Mouse (Mus musculus): ENCODE results near the gene Ifnl2. TPM values are rescaled to one million over a fixed set of nuclear protein-coding genes. Genes with fewer than 3 reads are reported as not detected.
"Not testable (repeated sequence)": the region's sequence is repeated elsewhere in the genome, so short reads cannot be mapped to it uniquely, and the experiment has no call there.

Gene Ifnl2
- polyA plus RNA-seq, 1 experiment, result not detected

- no peaks in the 10 kb centered on the region for H3K36me3 ChIP-seq (ENCODE audit: control insufficient read depth, insufficient read depth, low read length)
- no peak for TF ChIP-seq CTCF (IDR thresholded peaks at IDR 0.05; ENCODE audit: extremely low read depth, insufficient read length, insufficient replicate concordance, low read depth, low read length)
- no peak for TF ChIP-seq POLR2A (IDR thresholded peaks at IDR 0.05; ENCODE audit: low read depth, low read length)
- no peaks in the 10 kb centered on the region; the same call in 1 of the 2 replicates for H3K4me1 ChIP-seq (ENCODE audit: control insufficient read depth, insufficient read depth, insufficient read length, low read length)
- H3K27ac ChIP-seq (ENCODE audit: insufficient read depth, low read depth, low read length), result no peak overlapping the region
- H3K4me3 ChIP-seq (ENCODE audit: low read depth, low read length), result no peak overlapping the region
- no peaks in the 10 kb centered on the region for H3K27me3 ChIP-seq (ENCODE audit: control insufficient read depth, insufficient read depth, low read length)
- 87% methylated on average over 8 of the region's 8 CpGs for WGBS
These were observed 21.8 kb upstream of the Ifnl2 start for GRCm38 (mm10) chr7:28532005-28532404.

GRCm38 (mm10) chr7:28527922-28528719, 17.9 kb upstream of the Ifnl2 start:
- no peaks in the 10 kb centered on the region for H3K27me3 ChIP-seq (ENCODE audit: control insufficient read depth, insufficient read depth, low read length)
- no peaks in the 10 kb centered on the region for H3K36me3 ChIP-seq (ENCODE audit: control insufficient read depth, insufficient read depth, low read length)
- H3K4me3 ChIP-seq (ENCODE audit: low read depth, low read length), result no peak overlapping the region
- no peaks in the 10 kb centered on the region; the same call in 1 of the 2 replicates for H3K4me1 ChIP-seq (ENCODE audit: control insufficient read depth, insufficient read depth, insufficient read length, low read length)
- no peak overlapping the region for H3K27ac ChIP-seq (ENCODE audit: insufficient read depth, low read depth, low read length)
- WGBS, result 3% methylated on average over 19 of the region's 19 CpGs
- TF ChIP-seq POLR2A (IDR thresholded peaks at IDR 0.05; ENCODE audit: low read depth, low read length) (no peak), CTCF (IDR thresholded peaks at IDR 0.05; ENCODE audit: extremely low read depth, insufficient read length, insufficient replicate concordance, low read depth, low read length) (peak; percentile 87)

GRCm38 (mm10) chr7:28522536-28522935, 12.3 kb upstream of the Ifnl2 start, which contains the start of gene Ifnl3:
TSS of gene Ifnl3 (plus strand) at chr7:28522836.
- H3K27ac ChIP-seq (ENCODE audit: insufficient read depth, low read depth, low read length); H3K4me1 ChIP-seq (ENCODE audit: control insufficient read depth, insufficient read depth, insufficient read length, low read length); H3K4me3 ChIP-seq (ENCODE audit: low read depth, low read length); H3K36me3 ChIP-seq (ENCODE audit: control insufficient read depth, insufficient read depth, low read length); H3K27me3 ChIP-seq (ENCODE audit: control insufficient read depth, insufficient read depth, low read length): not testable (repeated sequence)
- 59% methylated on average over 5 of the region's 6 CpGs for WGBS

- WGBS, result 72% methylated on average over 8 of the region's 8 CpGs
- Histone ChIP-seq H3K4me3 (ENCODE audit: low read depth, low read length) (no peak overlapping the region), H3K27me3 (ENCODE audit: control insufficient read depth, insufficient read depth, low read length) (no peaks in the 10 kb centered on the region), H3K27ac (ENCODE audit: insufficient read depth, low read depth, low read length) (no peak overlapping the region), H3K36me3 (ENCODE audit: control insufficient read depth, insufficient read depth, low read length) (no peaks in the 10 kb centered on the region), H3K4me1 (ENCODE audit: control insufficient read depth, insufficient read depth, insufficient read length, low read length) (no peaks in the 10 kb centered on the region)
- TF ChIP-seq CTCF (IDR thresholded peaks at IDR 0.05; ENCODE audit: extremely low read depth, insufficient read length, insufficient replicate concordance, low read depth, low read length), result no peak
- no peak for TF ChIP-seq POLR2A (IDR thresholded peaks at IDR 0.05; ENCODE audit: low read depth, low read length)
These were observed 1.2 kb upstream of the Ifnl2 start for GRCm38 (mm10) chr7:28511441-28511840.

- H3K36me3 ChIP-seq (ENCODE audit: control insufficient read depth, insufficient read depth, low read length); H3K27me3 ChIP-seq (ENCODE audit: control insufficient read depth, insufficient read depth, low read length); H3K4me3 ChIP-seq (ENCODE audit: low read depth, low read length); H3K4me1 ChIP-seq (ENCODE audit: control insufficient read depth, insufficient read depth, insufficient read length, low read length); H3K27ac ChIP-seq (ENCODE audit: insufficient read depth, low read depth, low read length): not testable (repeated sequence)
- WGBS, result 65% methylated on average over 2 of the region's 2 CpGs
These were observed 1.1 kb downstream of the Ifnl2 start for GRCm38 (mm10) chr7:28509121-28509520.

GRCm38 (mm10) chr7:28505585-28505984, 4.7 kb downstream of the Ifnl2 start:
- H3K36me3 ChIP-seq (ENCODE audit: control insufficient read depth, insufficient read depth, low read length), result no peaks in the 10 kb centered on the region
- no peak overlapping the region for H3K27ac ChIP-seq (ENCODE audit: insufficient read depth, low read depth, low read length)
- WGBS, result 8% methylated on average over 5 of the region's 5 CpGs
- no peak overlapping the region for H3K4me3 ChIP-seq (ENCODE audit: low read depth, low read length)
- no peaks in the 10 kb centered on the region for H3K27me3 ChIP-seq (ENCODE audit: control insufficient read depth, insufficient read depth, low read length)
- TF ChIP-seq CTCF (IDR thresholded peaks at IDR 0.05; ENCODE audit: extremely low read depth, insufficient read length, insufficient replicate concordance, low read depth, low read length), result no peak
- no peak for TF ChIP-seq POLR2A (IDR thresholded peaks at IDR 0.05; ENCODE audit: low read depth, low read length)
- no peaks in the 10 kb centered on the region for H3K4me1 ChIP-seq (ENCODE audit: control insufficient read depth, insufficient read depth, insufficient read length, low read length)

GRCm38 (mm10) chr7:28495426-28495825, 14.8 kb downstream of the Ifnl2 start:
- Histone ChIP-seq H3K36me3 (ENCODE audit: control insufficient read depth, insufficient read depth, low read length) (no peaks in the 10 kb centered on the region), H3K4me1 (ENCODE audit: control insufficient read depth, insufficient read depth, insufficient read length, low read length) (no peaks in the 10 kb centered on the region), H3K4me3 (ENCODE audit: low read depth, low read length) (no peak overlapping the region), H3K27ac (ENCODE audit: insufficient read depth, low read depth, low read length) (no peak overlapping the region), H3K27me3 (ENCODE audit: control insufficient read depth, insufficient read depth, low read length) (no peaks in the 10 kb centered on the region)
- WGBS, result 66% methylated on average over 11 of the region's 11 CpGs
- TF ChIP-seq POLR2A (IDR thresholded peaks at IDR 0.05; ENCODE audit: low read depth, low read length), result no peak
- no peak for TF ChIP-seq CTCF (IDR thresholded peaks at IDR 0.05; ENCODE audit: extremely low read depth, insufficient read length, insufficient replicate concordance, low read depth, low read length)
